Mouse (Mus musculus) gastrocnemius, adult 8-10 months (tissue): Measurements from ENCODE around the gene Mrpl49. TPM values are rescaled to one million over a fixed set of nuclear protein-coding genes. Genes with fewer than 3 reads are reported as not detected.

ENCODE experiments used
- DNase-seq, 2 experiments: peaks; one replicate each; pipeline ENCODE4 v3.0.0; 2022; ENCODE audit warnings: low spot score in 2 of 2
- total RNA-seq, 4 experiments: library from RNA; stranded (reverse); gene quantifications; 2 replicates each; pipeline ENCODE4 v1.2.4; 2022

The Mrpl49 gene
- total RNA-seq, 4 experiments from 2014 or later = 21.2 to 23.0 (median 22.3) TPM

DNA sequence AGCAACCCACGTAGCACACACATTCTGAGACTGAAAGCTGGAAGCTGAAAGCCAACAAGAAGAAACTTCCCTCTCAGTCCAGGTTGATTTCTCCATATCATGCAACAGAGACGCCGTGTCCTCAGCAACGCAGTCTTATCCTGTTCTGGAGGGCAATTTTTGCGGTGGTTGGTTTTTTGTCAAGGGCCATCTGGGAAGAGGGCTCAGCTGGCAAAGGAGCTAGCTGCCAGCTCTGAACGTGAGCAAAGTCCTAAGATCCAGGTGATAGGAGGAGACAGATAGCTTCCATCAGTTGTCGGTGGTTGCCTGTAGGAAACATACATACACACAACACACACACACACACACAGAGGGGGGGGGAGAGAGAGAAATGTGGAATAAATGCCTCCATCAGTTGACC lies 19.3 kb downstream of the Mrpl49 start:
- no peak for DNase-seq

DNA sequence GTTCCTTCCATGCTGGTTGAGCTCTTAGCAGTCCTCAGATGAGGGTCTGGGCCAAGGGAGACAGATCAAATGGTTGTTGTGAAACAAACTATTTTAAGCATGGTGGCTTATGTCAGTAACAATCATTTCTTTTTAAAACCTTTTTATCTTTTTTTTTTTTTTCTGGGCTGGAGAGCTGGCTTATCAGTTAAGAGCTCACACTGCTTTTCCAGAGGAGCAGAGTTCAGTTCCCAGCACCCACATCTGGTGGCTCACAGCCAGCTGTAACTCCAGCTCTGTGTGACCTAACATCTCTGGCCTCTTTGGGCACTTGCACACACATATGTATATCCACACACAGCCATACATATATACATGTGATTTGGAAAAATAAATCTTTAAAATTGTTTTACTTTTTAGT lies 19.9 kb downstream of the Mrpl49 start:
- no peak for DNase-seq

DNA sequence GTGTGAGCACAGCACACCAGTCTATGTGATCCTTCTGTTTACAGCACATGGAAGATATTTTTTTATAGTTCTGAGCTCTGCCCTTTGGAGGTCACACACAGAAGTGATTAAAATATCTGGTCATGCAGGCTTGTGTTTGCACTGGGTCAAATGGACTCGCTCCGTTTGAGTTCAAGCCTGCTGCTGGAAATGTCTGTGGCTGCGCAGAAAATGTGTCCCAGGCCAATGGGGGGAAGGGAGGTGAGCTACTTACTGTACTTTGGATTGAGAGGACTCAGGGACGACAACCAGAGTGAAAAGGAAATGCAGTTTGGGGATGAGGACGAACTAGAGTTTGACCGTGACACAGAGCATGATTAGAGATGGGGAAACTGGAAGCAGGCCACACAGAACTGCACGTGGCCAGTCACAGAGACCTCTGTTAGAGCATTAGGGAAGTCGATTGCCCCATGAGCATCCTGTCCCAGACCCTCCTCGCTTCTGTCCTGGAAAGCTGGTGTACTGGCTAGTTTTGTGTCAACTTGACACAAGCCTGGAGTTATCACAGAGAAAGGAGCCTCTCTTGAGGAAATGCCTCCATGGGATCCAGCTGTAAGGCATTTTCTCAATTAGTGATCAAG lies 21.5 kb downstream of the Mrpl49 start:
- no peak for DNase-seq

DNA sequence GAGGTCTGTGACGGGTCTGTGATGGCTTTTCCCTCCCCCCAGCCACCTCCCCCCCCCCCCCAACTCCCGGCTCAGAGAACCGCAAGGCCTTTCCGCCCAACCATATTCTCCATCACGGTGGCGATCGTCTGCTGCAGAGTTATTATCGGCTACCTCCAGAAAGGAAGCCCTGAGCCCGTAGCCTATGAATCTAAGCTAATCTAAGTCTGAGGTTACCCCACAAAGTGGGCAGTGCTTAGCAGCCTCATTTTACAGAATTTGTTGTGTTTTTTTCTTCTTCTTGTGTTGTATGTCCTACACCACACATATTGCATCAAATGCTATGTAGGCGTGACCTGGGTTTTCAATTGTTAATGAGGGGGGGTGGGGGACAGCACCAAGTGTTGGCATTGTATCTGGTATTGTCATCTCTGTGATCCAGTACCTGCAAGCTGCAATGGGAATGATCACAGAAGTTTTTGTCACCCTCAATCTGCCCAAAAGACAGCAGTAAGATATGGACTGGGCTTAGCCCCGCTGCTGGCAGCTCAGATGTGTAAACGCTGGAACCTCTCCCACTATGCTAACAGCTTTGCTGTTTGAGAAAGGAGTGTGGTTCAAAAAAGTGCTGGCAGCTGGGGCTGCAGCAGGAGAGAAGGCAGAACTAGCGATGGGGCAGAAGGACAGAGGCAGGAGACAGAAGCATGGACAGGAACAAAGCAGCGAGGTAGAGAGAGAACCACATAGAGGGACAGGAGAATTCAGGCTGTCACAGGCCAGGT lies 26.9 kb downstream of the Mrpl49 start:
- DNase-seq = no peak

DNA sequence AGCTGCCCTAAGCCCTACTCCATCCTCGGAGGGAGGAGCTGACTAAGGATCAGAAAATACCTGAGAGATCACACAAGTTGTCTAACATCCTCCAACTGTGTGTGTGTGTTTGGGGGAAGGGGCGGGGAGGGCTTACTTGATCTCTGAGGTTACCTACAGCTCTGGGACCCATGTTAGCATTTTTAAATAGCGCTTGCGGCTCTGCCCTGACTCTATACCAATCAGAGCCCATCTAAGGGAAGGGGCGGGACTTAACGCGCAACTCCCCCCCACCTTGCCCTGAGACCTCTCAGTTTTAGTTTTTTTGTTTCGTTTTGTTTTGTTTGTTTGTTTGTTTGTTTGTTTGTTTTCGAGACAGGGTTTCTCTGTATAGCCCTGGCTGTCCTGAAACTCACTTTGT lies 28.2 kb downstream of the Mrpl49 start:
- DNase-seq = no peak

DNA sequence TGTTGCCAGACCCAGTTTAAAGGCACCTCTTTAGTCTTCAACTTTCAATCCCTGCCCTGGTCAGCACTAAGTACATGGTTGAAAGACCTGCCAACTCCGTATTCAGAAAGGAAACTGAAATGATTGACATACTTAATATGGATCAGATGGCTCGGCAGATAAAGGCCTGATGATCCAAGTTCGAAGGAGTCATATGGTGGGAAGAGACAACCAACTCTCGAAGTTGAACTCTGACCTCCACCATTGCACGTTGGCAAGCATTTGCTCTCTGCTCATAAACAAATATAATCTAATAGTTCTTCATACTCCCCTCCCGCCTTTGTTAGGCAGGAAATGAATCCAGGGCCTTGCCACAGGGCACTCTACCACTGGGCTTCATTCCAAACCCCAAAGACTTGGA lies 28.6 kb downstream of the Mrpl49 start:
- DNase-seq = no peak

DNA sequence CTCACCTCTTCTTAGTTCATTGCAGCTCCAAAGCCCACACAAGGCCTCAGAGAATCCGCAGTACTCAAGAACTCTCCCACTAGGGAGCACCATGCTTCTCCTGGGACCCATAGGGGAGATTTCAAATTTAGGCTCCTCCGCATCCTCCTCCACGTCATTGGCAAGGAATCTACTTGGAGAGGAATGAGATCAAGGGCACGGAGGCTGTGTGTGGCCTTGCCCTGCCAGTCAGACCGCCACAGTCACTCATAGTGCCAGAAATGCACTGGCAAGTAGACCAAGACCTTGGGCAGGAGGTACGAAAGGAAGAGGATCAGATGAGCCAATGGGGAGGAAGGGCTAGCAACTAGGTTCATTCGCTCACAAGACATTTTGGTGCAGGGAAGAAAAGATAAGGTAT lies 33.7 kb downstream of the Mrpl49 start:
- DNase-seq = no peak

DNA sequence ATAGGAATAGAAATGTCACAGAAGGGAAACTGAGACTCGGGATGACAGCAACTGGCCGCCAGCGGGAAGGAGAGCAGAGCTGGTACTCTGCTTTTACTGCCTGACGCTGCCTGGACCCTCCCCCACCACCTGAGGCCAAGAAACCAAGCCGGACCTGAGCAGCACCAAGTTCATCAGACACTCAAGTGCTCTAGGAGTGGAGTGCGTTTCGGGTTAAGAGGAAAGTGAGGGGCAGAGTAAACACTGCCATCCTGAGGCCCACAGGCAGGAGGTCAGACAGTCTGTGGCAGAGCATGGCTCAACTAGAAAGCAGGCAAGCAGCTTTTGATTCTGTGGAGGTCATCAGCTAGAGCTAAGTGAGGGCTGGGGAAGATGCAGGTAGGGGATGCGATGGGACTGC lies 34.5 kb downstream of the Mrpl49 start:
- no peak for DNase-seq

DNA sequence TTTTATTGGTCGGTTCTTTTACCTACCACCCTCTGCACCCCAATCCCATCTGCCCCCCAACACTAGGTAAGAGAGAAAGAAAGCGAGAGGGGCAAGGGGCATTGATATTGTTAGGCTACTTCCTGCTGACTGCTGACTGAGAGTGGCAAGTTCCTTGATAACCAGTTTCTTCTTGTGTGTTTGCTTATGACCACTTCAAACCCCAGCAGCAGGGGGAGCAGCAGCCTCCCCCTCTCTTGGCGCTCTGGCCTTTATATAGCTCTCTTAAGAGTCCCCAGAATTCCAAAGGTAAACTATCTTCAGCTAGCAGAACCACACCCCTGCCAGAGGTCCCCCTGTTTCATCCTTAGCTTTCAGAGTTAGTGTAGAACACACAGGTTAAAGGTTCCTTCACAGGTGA lies 37.3 kb downstream of the Mrpl49 start:
- DNase-seq = no peak

DNA sequence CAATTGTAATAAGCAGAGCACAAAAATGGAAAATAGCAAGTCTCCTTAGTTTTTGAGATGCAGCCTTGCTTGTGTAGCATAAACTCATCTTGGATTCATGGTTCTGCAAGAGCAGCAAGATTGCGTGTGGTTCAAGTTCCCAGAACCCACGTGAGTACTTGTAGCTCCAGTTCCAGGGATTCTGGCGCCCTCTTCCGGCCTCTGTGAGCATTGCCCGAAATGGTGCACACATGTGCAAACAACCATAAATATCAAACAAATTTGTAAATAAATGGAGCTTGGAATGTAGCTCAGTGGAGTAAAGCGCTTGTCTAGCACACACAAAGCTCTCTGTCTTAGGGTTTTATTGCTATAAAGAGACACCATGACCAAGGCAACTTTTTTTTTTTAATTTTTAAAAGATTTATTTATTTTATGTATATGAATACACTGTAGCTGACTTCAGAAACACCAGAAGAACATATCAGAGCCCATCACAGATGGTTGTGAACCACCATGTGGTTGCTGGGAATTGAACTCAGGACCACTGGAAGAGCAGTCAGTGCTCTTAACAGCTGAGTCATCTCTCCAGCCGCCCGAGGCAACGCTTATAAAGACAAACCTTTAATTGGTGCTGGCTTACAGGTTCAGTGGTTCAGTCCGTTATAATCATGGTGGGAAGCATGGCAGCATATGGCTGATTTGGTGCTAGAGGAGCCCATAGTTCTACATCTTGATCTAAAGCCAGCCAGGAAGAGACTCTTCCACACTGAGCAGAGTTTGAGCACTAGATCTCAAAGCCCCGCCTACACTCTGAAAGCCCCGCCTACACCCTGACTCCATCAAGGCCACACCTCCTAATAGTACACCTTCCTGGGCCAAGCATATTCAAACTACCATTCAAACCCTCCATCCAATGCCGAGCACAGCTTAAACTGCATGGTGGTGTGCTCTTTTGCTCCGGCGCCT lies 39.2 kb downstream of the Mrpl49 start:
- DNase-seq = peak; percentile 87 to 88

DNA sequence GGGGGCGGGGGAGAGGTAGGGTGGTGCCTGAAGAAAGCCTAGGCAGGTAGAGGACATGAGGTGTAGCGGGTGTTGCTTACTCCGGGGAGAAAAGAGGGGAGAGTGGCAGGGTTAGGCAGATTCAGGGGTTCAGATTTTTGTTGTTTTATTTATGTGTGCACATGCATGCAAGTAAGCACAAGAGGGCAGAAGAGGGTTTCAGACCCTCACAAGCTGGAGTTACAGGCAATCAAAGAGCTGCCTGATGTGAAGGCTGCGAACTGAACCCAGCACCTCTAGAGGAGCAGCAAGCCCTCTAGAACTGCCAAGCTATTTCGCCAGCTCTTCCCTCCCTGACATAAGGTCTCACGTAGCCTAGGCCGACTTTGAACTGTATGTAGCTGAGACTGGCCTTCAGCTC lies 41.1 kb downstream of the Mrpl49 start:
- DNase-seq = no peak

DNA sequence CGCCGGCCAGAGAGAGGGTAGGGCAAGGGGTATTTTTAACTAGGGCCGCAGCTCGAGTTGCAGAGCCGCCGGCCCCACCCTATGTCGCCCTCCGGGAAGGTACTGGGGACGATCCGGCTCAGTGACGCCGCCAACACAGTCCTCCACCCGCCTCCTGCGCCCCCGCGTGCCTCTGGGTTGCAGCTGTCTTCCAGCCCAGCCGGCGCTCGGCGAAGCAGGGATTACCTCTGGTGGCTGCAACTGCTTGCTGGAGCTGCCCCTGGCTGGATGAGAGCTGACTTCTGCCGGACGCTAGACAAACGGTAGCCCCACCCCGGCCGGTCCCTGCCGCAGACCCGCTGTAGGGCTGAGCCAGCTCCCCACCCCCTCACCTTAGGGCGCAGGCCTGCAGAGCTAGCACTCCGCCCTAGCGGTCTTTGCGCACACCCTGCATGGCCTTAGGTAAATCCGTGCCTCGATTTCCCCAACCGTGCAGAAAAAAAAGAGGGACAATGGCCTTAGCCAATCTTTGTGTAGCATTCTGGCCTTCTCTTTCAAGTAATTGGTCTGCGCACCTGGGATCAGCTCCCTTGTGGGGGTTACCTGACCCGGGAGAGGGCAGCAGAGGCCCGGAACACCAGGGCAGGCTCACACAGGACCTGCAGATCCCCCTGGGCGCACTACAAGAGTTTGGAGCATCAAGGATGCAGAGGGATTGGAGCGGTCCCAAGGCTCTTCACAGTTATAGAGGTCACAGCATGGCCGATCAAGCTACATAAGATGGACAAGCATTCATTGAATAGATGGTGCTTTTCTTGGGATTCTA lies 41.9 kb downstream of the Mrpl49 start, which contains the start of gene Capn1:
Capn1 (minus strand) TSS at position 387 of the 805 bp plus-strand sequence.
- peak; percentile 83 to 86 for DNase-seq

DNA sequence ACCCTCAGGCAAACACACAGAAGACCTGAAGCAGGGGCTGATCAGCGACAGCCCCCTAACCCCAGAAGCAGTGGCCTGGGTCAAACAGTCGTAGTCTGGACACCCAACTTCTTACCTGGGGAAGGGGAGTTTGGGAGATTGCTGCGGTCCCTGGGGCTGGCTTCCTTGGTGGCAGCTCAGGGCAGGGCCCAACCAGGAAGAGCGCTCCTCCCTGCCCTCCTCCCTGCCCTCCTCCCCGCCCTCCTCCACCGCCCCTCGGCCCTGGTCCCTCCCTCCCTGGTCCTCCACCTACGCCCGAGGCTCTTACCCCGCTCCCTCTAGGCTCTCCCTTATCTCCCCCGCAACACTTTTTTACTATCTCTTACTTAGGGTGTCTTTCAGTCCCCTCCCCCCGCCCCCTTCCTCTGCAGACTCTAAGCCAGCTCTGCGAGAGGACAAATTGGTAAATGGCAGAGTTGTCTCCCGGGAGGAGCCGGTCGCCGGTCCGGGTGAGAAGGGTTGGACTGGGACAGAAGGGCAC lies 42.5 kb downstream of the Mrpl49 start:
- DNase-seq = peak in 1 of 2 experiments; percentile 20

DNA sequence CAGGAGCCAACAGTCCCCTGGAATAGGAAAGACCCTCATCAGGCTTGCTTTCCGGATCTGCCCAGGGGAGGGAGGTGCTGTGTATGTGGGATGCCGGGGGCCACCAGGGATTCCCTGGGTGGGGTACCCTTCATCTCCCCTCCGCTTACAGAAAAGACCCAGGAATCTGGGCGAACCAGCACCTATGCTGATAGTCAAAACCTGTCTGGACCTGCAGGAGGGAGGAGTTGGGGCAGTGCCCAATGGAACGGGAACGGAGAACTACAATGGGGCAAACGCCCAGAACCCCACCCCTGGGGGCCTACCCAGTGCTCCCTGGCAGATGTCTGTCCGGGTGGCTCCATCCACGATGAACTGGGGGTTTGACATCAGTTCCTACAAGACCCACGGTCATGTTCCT lies 43.9 kb downstream of the Mrpl49 start:
- DNase-seq = no peak

DNA sequence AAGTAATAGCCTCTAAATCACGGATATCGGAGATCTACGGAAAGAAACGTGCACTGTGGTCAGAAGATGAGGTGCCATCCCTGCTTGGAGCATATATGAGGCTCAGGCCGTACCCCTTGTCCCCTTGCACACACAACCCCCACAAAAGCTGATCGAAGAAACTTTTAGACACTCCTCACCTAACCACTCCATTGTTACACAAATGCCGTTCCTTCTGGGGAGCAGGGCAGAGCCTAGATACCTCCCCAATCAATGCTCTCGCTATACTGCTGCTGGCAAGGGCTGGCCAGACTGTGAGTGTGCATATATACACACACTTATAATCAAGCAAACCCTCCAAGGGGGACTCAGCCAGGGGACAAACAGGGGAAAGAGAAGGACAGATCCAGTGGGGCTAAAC lies 48.4 kb downstream of the Mrpl49 start:
- no peak for DNase-seq

DNA sequence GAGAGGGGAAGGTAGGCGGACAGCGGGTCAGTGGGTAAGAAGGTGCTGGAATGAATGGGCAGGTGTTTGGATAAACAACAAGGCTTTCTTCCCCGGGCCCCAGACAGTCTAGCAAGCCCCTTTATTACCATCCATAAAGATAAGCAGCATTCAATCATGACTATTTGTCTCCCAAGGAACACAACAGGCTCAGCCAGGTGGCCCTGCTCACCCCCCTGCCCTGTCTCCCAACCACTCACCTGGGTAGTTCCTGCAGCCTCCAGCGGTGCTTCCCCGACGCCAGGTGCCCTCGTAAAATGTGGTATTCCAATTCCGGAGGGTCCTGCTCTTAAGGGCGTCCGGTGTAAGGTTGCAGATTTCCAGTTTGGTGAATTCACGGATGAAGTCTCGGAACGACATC lies 50.6 kb downstream of the Mrpl49 start:
- no peak for DNase-seq

DNA sequence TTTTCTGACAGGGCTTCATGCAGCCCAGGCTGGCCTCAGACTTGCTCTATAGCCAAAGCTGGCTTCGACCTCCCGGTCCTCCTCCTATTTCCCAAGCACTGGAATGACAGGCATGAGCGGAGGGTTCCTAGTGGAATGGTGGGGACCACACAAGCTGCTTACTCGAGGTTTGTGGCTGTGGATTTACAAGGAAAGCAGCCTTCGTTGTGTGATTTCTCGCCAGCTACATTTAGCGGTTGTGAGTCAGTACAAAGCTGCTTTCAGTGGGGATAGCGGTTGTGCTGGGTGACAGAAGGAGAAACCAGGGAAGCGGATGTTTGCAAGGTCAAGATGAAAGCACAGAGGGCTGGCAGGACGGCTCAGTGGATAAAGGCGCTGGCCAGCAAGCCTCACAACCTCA lies 52.0 kb downstream of the Mrpl49 start:
- DNase-seq = no peak
